Mouse (Mus musculus) forebrain, embryonic 10.5 days (tissue): Measurements from ENCODE around the gene Chsy1. TPM values are rescaled to one million over a fixed set of nuclear protein-coding genes. Genes with fewer than 3 reads are reported as not detected.

Experiments
- DNase-seq: peaks from one replicate; pipeline ENCODE4 v3.0.0-alpha.2; 2017; ENCODE audit warnings: low spot score; ENCODE audit errors: extremely low spot score
- H3K27ac ChIP-seq: fragments of 300-500 bp; sonication (generic); 2 replicates; pipeline ENCODE4 v1.5.1; 2016; ENCODE audit warnings: mild to moderate bottlenecking
- H3K27me3 ChIP-seq: fragments of 300-500 bp; sonication (generic); 2 replicates; pipeline ENCODE4 v1.6.1; 2016; ENCODE audit warnings: mild to moderate bottlenecking; ENCODE audit not compliant: poor library complexity, severe bottlenecking
- H3K36me3 ChIP-seq: fragments of 300-500 bp; sonication (generic); replicated peaks from 2 replicates; pipeline ENCODE4 v1.6.1; 2016; ENCODE audit warnings: mild to moderate bottlenecking, moderate library complexity
- H3K4me1 ChIP-seq: fragments of 300-500 bp; sonication (generic); 2 replicates; pipeline ENCODE4 v1.6.1; 2016
- H3K4me3 ChIP-seq: fragments of 300-500 bp; sonication (generic); 2 replicates; pipeline ENCODE4 v1.5.1; 2016; ENCODE audit warnings: mild to moderate bottlenecking, moderate library complexity
- H3K9me3 ChIP-seq: fragments of 300-500 bp; sonication (generic); 2 replicates; pipeline ENCODE4 v1.6.1; 2016; ENCODE audit warnings: mild to moderate bottlenecking, moderate library complexity
- WGBS: fragments of 180-500 bp; shearing (Covaris S2); methylation state at CpG from one replicate; pipeline ENCODE4 v1.1.7; 2016; 5-methylcytosine and 5-hydroxymethylcytosine counted together
- polyA plus RNA-seq: library from polyadenylated mRNA; unstranded; fragments of >200 nt; fragmentation: Nextera tagmentation; extraction: Ambion mirVana; gene quantifications from 2 replicates; pipeline ENCODE4 v1.2.1, GENCODE M21; 2016

Gene Chsy1
- polyA plus RNA-seq, 1 experiment from 2014 or later, result 13.5 TPM

GRCm38 (mm10) chr7:66214477-66214876 is 105.2 kb downstream of the Chsy1 start:
- Histone ChIP-seq H3K4me3 (no peak overlapping the region), H3K36me3 (no peaks in the 10 kb centered on the region), H3K27ac (no peak overlapping the region), H3K27me3 (no peaks in the 10 kb centered on the region), H3K4me1 (peaks cover 31% of the 10 kb centered on the region), H3K9me3 (no peaks in the 10 kb centered on the region; the same call in 1 of the 2 replicates)
- DNase-seq, result no peak
- WGBS, result 89% methylated on average over 6 of the region's 6 CpGs

GRCm38 (mm10) chr7:66215911-66216310 is 106.6 kb downstream of the Chsy1 start:
- no peak overlapping the region for H3K4me3 ChIP-seq
- no peak for DNase-seq
- no peaks in the 10 kb centered on the region for H3K27me3 ChIP-seq
- H3K9me3 ChIP-seq, result no peaks in the 10 kb centered on the region; the same call in 1 of the 2 replicates
- peaks cover 34% of the 10 kb centered on the region for H3K4me1 ChIP-seq
- H3K27ac ChIP-seq, result no peak overlapping the region
- 100% methylated on average over 1 of the region's 1 CpGs for WGBS
- no peaks in the 10 kb centered on the region for H3K36me3 ChIP-seq

GRCm38 (mm10) chr7:66217011-66217410 is 107.7 kb downstream of the Chsy1 start:
- Histone ChIP-seq H3K27ac (peak overlapping the region; percentile 26; the same call in 1 of the 2 replicates), H3K4me1 (peaks cover 34% of the 10 kb centered on the region), H3K36me3 (no peaks in the 10 kb centered on the region), H3K27me3 (no peaks in the 10 kb centered on the region), H3K9me3 (no peaks in the 10 kb centered on the region; the same call in 1 of the 2 replicates), H3K4me3 (no peak overlapping the region)
- 85% methylated on average over 7 of the region's 7 CpGs for WGBS
- no peak for DNase-seq

- H3K27me3 ChIP-seq, result no peaks in the 10 kb centered on the region
- WGBS, result 81% methylated on average over 7 of the region's 7 CpGs
- H3K36me3 ChIP-seq, result no peaks in the 10 kb centered on the region
- H3K4me1 ChIP-seq, result peaks cover 39% of the 10 kb centered on the region
- no peak overlapping the region for H3K4me3 ChIP-seq
- peak overlapping the region; percentile 76 for H3K27ac ChIP-seq
- DNase-seq, result no peak
- H3K9me3 ChIP-seq, result no peaks in the 10 kb centered on the region; the same call in 1 of the 2 replicates
Measured at GRCm38 (mm10) chr7:66217531-66218094, 108.3 kb downstream of the Chsy1 start.

- H3K4me3 ChIP-seq, result no peak overlapping the region
- WGBS, result 40% methylated on average over 9 of the region's 9 CpGs
- H3K9me3 ChIP-seq, result no peaks in the 10 kb centered on the region; the same call in 1 of the 2 replicates
- H3K27me3 ChIP-seq, result no peaks in the 10 kb centered on the region
- H3K36me3 ChIP-seq, result no peaks in the 10 kb centered on the region
- peaks cover 47% of the 10 kb centered on the region for H3K4me1 ChIP-seq
- peak; percentile 28 for DNase-seq
- peak overlapping the region; percentile 76 for H3K27ac ChIP-seq
Measured at GRCm38 (mm10) chr7:66218193-66219014, 109.1 kb downstream of the Chsy1 start.

GRCm38 (mm10) chr7:66219028-66219793 is 109.9 kb downstream of the Chsy1 start:
- no peaks in the 10 kb centered on the region for H3K27me3 ChIP-seq
- no peaks in the 10 kb centered on the region; the same call in 1 of the 2 replicates for H3K9me3 ChIP-seq
- no peak for DNase-seq
- 0 out of 2 replicates have a peak overlapping the region, but pooled peaks have one; percentile 42 for H3K27ac ChIP-seq
- no peak overlapping the region for H3K4me3 ChIP-seq
- WGBS, result 79% methylated on average over 4 of the region's 4 CpGs
- peaks cover 48% of the 10 kb centered on the region for H3K4me1 ChIP-seq
- H3K36me3 ChIP-seq, result no peaks in the 10 kb centered on the region

GRCm38 (mm10) chr7:66219794-66220227 is 110.5 kb downstream of the Chsy1 start:
- H3K27me3 ChIP-seq, result no peaks in the 10 kb centered on the region
- H3K36me3 ChIP-seq, result no peaks in the 10 kb centered on the region
- H3K4me3 ChIP-seq, result no peak overlapping the region
- no peaks in the 10 kb centered on the region for H3K9me3 ChIP-seq
- no peak for DNase-seq
- peaks cover 48% of the 10 kb centered on the region for H3K4me1 ChIP-seq
- 72% methylated on average over 4 of the region's 4 CpGs for WGBS
- H3K27ac ChIP-seq, result no peak overlapping the region

GRCm38 (mm10) chr7:66222621-66223091 is 113.3 kb downstream of the Chsy1 start:
- H3K4me1 ChIP-seq, result peaks cover 35% of the 10 kb centered on the region
- H3K36me3 ChIP-seq, result no peaks in the 10 kb centered on the region
- peak overlapping the region; percentile 77 for H3K27ac ChIP-seq
- peak overlapping the region; percentile 22 for H3K4me3 ChIP-seq
- 17% methylated on average over 8 of the region's 8 CpGs for WGBS
- no peaks in the 10 kb centered on the region for H3K27me3 ChIP-seq
- DNase-seq, result peak; percentile 40
- H3K9me3 ChIP-seq, result no peaks in the 10 kb centered on the region

Other genes starting within 250 kb of the Chsy1 start
- gene Pcsk6, start 247.8 kb upstream of the Chsy1 start, polyA plus RNA-seq, result 1.2 and 1.8 TPM in 2 replicates
- not detected in 2 replicates for gene Gm45213, start 65.9 kb upstream of the Chsy1 start, polyA plus RNA-seq
- gene Snrpa1, start 50.5 kb upstream of the Chsy1 start, polyA plus RNA-seq, result 292 and 294 TPM in 2 replicates
- 81.4 and 84.2 TPM in 2 replicates for gene Selenos, start 29.9 kb upstream of the Chsy1 start, polyA plus RNA-seq